Mouse (Mus musculus) erythroid progenitor cell, adult 5-6 weeks (primary cell): ENCODE results near the gene Cped1. TPM values are rescaled to one million over a fixed set of nuclear protein-coding genes. Genes with fewer than 3 reads are reported as not detected.

Source experiments
- ATAC-seq: replicated peaks from 2 replicates; pipeline ENCODE4 v1.8.0; 2016; ENCODE audit warnings: moderate number of reproducible peaks, mild to moderate bottlenecking, moderate TSS enrichment, inconsistent platforms; ENCODE audit not compliant: poor library complexity, low FRiP score, severe bottlenecking
- total RNA-seq, 2 experiments: library from RNA; stranded (forward) in 1 of 2; stranded (reverse) in 1 of 2; fragments of 150-400 nt in 1 of 2; fragments of 186-747, 209-891 nt in 1 of 2; gene quantifications; 2 replicates each; pipeline versions ENCODE4 v1.2.3 to v1.2.4; 2015 to 2017; ENCODE audit warnings: low replicate concordance in 2 of 2

The Cped1 gene
- total RNA-seq, 2 experiments from 2014 or later: 0.53 TPM; not detected in 1

DNA sequence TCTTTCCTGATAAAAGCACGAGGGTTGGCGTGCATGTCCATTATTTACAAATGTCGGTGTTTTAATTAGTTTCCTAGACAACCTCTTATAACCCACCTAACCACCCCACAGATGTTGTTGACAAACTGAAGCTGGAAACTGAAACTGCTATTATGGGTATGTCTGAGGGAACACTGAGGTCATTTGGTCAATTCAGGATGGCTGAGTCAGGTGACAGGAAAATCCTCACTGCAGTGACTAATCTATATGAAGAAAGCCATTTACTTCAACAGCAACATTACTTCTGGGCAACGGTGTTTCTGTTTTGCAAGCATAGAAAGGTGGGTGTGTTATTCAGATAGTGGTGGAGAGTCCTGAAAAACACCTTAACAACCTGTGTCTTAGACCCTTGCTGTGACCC is 12.4 kb downstream of the Cped1 start:
- no peak for ATAC-seq

DNA sequence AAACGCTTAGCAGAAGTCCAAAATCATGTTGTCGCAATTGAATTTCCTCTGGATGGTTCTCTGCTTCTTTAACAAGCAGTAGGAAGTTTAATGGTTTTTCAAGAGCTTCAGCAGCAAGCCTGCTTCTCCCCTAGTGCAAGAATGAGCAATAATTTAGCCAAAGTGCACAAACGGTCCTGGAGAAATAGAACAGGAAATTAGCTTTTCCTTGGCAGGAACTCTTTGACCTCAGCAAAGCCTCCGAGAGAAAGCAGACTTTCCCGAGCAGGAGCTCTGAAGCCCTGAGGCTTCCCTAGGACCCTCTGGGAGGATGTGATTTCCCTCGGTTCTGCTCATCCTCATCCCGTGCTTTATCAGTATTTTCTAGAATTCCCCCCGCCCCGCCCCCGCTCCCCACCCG is 13.3 kb downstream of the Cped1 start:
- no peak for ATAC-seq

DNA sequence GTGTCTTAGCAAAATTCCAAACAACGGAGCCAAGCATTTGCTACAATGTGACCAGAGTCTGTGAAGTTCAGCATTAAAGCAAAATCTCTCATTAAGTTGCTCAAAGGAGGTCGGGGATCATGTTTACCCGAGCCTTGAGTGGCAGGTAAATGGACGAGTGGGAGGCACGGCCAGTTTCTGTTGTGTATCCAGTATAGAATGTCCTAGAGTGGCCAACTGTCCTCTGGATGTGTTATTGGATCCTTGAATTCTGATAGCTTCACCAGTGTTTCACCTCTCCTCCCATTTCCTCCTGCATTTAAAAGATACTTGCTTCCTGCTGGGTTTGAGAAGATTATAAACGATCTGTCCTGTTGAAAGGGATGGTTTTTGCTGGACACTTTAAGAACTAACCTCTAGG is 14.4 kb downstream of the Cped1 start:
- ATAC-seq: no peak

GRCm38 (mm10) chr6:22000881-22001280 is 15.2 kb downstream of the Cped1 start:
- no peak for ATAC-seq

DNA sequence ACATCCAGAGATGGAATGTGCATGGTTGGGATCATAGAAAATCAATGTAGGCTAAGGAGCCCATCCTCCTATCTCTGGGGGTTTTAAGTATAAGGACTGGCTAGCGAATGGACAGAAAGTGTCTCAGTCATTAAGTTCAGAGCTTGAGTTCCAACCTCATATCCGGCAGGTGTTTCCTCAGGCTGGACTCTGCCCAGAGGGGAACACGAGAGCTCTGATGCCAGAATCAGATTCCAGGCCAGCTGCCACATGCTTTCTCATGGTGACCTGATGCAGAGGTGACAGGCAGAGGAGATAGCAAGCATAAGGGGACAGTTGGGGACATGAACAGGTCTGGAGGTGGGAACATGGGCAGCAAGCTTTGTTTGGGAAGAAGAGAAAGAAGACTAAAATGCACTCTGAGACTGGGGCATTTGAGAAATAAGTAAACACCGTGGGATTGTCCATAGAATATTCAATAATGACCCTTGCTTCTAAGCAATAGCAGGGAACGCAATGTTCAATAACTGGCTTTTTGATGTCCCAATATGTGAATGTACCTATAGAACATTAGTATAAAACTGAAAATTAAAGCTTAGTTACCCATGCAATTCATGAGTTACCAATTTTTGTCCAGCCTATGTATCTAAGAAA is 15.7 kb downstream of the Cped1 start:
- no peak for ATAC-seq

DNA sequence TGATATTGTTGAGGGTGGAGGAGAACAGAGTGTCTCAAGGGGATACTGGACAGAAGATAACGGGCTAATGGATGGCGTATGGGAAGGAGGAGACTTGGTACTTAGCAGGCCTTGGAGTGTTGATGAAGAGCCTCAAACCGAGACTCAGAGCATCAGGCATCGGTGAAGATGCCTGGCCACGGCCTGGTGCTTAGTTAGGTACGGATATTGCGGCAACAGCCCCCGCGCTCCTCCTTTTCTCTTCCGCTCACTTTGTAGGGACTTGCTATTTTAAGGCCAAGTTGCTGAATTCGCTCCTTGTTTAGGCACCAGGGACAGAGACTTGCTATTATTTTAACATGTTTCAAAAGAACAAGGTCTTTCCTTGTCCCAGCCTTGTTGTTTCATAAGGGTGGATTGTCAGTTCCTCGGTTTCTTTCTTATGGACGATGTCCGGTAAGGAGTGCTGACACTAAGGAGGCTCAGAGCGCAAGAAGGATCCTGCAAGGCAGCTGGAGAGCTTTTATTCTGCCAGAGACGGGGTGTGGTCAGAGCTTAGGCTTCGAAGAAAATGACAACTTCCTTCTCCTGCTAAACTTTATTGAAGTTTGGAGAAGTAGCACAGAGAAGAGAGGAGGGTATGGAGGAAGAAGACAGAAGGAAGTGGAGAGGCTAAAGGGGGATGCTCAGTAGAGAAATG is 16.9 kb downstream of the Cped1 start:
- no peak for ATAC-seq

DNA sequence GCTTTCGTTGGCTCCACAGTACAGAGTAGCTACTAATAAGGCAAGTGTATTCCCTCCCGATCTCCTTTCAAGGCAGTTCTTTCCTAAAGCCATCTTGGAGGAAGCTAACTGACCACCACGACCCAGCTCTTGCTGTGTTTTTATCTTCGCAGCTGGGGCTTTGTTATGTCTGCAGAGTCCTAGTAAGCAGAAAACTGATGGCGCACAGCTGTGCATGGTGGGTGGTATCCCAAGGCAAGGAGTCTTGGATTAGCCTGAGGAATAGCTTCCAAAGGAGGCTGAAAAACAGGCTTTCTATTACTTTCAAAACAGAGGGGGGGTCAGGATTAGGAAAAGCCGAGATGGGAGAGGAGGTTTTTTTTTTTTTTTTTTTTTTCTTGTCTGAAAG is 17.5 kb downstream of the Cped1 start:
- ATAC-seq: no peak

DNA sequence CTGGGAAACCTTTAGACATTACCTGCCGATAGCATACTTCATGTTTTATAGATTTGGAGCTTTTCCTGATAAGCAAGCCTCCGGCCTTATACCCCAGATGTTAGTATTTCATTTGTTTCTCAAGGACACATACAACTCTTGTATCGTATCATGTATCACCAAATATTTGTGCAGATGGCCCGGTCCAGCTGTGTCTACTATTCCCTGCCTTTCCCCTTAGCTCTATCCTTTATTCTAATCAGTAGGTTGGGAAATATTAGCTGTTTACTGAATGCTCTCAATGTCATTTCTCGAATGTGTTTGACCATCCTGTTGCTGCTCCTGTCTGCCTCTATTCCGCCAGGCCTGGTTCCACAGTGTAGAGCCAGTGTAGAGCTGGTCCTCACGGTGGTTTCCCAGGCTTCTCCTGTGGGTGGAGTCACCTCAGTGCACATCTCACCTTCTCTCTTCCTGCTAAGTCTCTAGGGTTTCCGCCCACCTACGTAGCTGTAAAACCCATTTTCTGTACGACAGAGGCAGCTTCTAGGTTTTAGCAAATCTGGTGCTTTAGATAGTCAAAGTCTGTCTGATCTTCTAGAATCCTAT is 18.3 kb downstream of the Cped1 start:
- no peak for ATAC-seq

DNA sequence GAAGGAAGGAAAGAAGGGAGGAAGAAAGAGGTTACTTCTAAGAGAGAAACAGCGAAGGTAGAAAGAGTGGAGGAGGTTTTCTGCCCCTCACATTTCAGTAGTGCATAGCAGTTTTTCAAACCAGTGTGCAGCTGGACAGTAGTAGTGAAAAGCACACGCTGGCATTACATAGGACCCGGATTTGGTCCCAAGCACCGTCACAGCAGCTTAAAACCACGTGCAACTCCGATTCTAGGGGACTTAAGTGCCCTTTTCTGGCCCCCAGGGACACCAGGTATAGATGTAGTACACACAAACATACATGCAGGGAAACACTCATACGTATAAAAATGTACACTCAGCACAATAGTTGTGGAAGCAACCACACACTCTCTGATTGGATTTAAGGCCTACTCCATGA is 22.6 kb downstream of the Cped1 start:
- no peak for ATAC-seq

DNA sequence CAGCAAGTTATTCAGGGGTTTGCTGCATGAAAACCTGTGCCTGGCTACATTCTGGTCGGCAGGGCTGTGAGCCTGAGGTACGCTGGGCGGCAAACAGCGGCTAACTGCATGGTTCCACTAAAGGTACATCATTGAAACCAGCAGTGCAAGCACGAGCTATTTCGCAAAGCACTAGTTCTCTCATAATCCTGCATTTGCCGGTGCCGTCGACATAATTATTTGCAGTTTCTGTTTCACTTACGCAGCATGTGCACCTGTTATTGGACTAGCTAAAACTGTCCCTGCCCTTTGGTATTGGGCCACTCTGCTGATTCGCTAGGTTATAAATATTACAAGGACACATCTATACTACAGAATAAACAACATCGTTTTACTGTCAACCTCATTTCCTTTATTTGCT is 24.5 kb downstream of the Cped1 start:
- no peak for ATAC-seq

- no peak for ATAC-seq
Observed at GRCm38 (mm10) chr6:22010761-22011281, 25.1 kb downstream of the Cped1 start.

- no peak for ATAC-seq
Observed at GRCm38 (mm10) chr6:22011546-22011945, 25.8 kb downstream of the Cped1 start.

DNA sequence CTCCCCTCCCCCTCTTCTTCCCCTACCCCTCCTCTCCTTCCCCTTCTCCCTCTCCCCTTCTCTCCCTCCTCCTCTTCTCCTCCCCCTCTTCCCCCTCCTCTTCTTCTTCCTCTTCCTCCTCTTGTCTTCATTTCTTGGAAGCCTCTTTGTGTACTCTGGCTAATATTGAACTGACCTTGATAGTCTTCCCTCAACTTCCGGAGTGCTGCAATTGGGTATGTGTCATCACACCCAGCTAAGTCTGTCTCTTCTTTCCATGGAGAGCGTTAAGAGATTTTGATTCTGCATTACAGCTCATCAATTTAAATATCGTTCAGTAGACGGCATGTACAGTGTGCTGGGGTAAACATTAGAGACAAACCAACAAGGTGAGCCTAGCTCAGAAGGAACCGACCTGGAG is 26.4 kb downstream of the Cped1 start:
- ATAC-seq: no peak

- no peak for ATAC-seq
Observed at GRCm38 (mm10) chr6:22012501-22012900, 26.8 kb downstream of the Cped1 start.

DNA sequence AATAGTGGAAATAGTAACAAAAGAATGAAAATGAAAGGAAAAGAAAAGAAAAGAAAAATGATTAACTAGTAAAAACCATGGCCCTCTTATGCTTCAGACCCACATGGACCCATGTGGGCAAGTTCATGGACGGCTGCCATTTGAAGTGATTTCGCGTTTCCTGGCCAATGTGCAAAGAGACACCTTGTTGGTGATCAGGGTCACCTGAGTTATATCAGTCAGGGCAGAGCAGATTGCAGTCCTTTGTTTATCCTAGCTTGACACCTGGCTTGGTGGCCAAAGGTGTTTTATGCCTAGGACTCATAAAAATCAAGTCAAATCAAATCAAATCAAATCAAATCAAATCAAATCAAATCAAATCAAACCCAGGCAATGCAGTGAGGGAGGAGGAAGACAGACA is 27.7 kb downstream of the Cped1 start:
- no peak for ATAC-seq

DNA sequence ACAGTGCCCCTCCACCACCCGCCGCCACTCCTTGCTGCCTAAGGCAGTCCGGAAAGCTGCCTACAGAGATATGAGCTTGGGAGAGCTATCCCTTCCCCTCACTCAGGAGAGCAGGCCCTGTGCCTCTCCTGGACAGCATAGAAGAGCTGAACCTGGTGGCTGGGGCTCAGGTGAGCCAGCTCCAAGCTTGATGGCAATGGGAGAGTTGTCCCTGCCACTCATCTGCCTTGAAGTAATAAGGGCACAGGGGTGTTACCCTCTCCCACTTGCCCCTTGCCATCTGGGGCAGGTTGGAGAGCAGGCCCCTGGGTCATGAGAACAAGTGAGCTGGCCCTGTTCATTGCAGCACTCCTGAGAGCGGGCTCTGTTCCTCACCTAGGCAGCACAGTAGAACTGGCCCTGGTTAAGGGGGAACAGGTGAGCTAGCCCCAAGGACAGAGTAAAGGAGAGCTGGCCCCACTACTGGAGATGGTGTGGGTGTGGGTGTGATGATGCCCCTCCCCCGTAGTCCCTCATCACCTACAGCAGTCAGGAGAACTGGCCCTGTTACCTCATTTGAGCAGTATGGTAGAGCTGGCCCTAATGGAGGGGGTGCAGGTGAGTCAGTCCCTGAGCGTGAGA is 28.7 kb downstream of the Cped1 start:
- ATAC-seq: 0 out of 2 replicates have a peak, but pooled peaks have one; percentile 30

DNA sequence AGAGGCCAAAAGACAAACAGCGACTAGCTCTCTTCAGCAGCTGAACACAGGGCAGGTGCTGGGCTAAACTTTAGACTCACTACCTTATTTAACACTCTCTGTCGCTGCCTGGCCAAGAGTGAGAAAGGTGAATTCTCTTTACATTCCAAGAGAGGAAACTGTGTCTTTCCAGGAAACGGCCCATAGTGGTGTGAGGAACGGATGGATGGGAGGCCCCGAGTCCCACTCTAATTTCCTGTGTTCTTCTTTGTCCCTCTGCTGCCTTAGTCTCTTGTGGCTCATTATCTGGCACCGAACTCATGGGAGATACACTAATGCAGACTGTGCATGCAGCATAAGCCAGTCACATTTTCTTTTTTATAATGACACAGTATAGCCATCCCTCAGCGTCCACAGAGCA is 31.9 kb downstream of the Cped1 start:
- ATAC-seq: no peak

- no peak for ATAC-seq
Observed at GRCm38 (mm10) chr6:22018768-22019445, 33.2 kb downstream of the Cped1 start.

GRCm38 (mm10) chr6:22019637-22020036 is 33.9 kb downstream of the Cped1 start:
- no peak for ATAC-seq

DNA sequence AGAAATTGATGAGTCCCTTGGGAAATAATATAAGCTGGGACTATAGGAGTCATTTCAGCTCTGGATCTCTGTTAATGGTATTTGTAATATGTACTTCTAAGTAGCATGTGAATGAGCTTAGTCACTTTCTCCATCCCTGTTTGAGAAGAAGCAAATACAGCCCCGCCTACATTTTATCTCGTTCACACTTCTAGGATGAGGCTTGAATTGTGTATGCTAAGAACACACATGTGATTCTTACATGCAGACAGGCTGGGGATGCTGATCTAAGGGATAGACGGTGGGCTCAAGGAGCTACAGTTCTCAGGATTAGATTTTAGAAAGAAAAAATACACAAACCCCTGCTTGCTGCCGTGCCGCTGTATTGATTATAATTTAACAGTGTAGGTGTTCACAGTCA is 35.0 kb downstream of the Cped1 start:
- ATAC-seq: no peak
